Mouse (Mus musculus) limb, embryonic 14.5 days (tissue): ENCODE measurements around the gene Urb1. TPM values are rescaled to one million over a fixed set of nuclear protein-coding genes. Genes with fewer than 3 reads are reported as not detected.

Experiments
- ATAC-seq: fragments of 200-750 bp; cut with Nextera tagmentation; 2 replicates; pipeline ENCODE4 v1.8.0; 2017; ENCODE audit warnings: low read depth, moderate number of reproducible peaks, moderate TSS enrichment; ENCODE audit not compliant: low FRiP score
- DNase-seq: peaks from one replicate; pipeline ENCODE4 v3.0.0-alpha.2; 2015; ENCODE audit warnings: low spot score
- H3K27ac ChIP-seq: fragments of 300-500 bp; sonication (generic); replicated peaks from 2 replicates; pipeline ENCODE4 v1.5.1; 2014; ENCODE audit warnings: low read depth, mild to moderate bottlenecking, low read length, moderate library complexity, mixed read lengths
- H3K27me3 ChIP-seq: fragments of 300-500 bp; sonication (generic); 2 replicates; pipeline ENCODE4 v1.6.1; 2014; ENCODE audit warnings: low read length, mixed read lengths; ENCODE audit not compliant: control insufficient read depth, insufficient read depth
- H3K36me3 ChIP-seq: fragments of 300-500 bp; sonication (generic); 2 replicates; pipeline ENCODE4 v1.6.1; 2014; ENCODE audit warnings: mild to moderate bottlenecking, low read length, moderate library complexity, mixed read lengths; ENCODE audit not compliant: control insufficient read depth, insufficient read depth
- H3K4me1 ChIP-seq: fragments of 300-500 bp; sonication (generic); 2 replicates; pipeline ENCODE4 v1.6.1; 2014; ENCODE audit warnings: antibody characterized with exemption, low read length, mixed read lengths; ENCODE audit not compliant: control insufficient read depth, insufficient read depth
- H3K4me2 ChIP-seq: fragments of 300-500 bp; sonication (generic); replicated peaks from 2 replicates; pipeline ENCODE4 v1.6.1; 2014; ENCODE audit warnings: low read depth, mild to moderate bottlenecking, low read length, moderate library complexity; ENCODE audit not compliant: severe bottlenecking
- H3K4me3 ChIP-seq: fragments of 300-500 bp; sonication (generic); replicated peaks from 2 replicates; pipeline ENCODE4 v1.5.1; 2014; ENCODE audit warnings: low read length
- H3K9ac ChIP-seq: fragments of 300-500 bp; sonication (generic); 2 replicates; pipeline ENCODE4 v1.6.1; 2014; ENCODE audit warnings: mild to moderate bottlenecking, low read depth, low read length, moderate library complexity; ENCODE audit not compliant: severe bottlenecking
- H3K9me3 ChIP-seq: fragments of 300-500 bp; sonication (generic); 2 replicates; pipeline ENCODE4 v1.6.1; 2016; ENCODE audit warnings: low read length; ENCODE audit not compliant: control insufficient read depth
- POLR2A ChIP-seq: fragments of 200-500 bp; IDR thresholded peaks from 2 replicates; pipeline ENCODE4 v1.8.0; 2012; ENCODE audit warnings: inconsistent platforms, mild to moderate bottlenecking, moderate library complexity, borderline replicate concordance; ENCODE audit not compliant: insufficient read depth, insufficient read length; ENCODE audit errors: extremely low read depth
- WGBS: fragments of 180-500 bp; shearing (Covaris S2); extraction: QIAGEN DNeasy Blood & Tissue Kit; methylation state at CpG from one replicate; pipeline ENCODE4 v1.1.7; 2014; 5-methylcytosine and 5-hydroxymethylcytosine counted together
- polyA plus RNA-seq, 2 experiments: library from polyadenylated mRNA; depleted of rRNA in 1 of 2; stranded (reverse) in 1 of 2; unstranded in 1 of 2; fragments of >200 nt; fragmentation: Nextera tagmentation in 1 of 2; extraction: Ambion mirVana in 1 of 2; gene quantifications; 2 replicates each; pipeline versions ENCODE4 v1.2.1 to v1.2.3; 2012 to 2014

Urb1 gene
- polyA plus RNA-seq, 2 experiments = 8.6 to 10.6 TPM

DNA sequence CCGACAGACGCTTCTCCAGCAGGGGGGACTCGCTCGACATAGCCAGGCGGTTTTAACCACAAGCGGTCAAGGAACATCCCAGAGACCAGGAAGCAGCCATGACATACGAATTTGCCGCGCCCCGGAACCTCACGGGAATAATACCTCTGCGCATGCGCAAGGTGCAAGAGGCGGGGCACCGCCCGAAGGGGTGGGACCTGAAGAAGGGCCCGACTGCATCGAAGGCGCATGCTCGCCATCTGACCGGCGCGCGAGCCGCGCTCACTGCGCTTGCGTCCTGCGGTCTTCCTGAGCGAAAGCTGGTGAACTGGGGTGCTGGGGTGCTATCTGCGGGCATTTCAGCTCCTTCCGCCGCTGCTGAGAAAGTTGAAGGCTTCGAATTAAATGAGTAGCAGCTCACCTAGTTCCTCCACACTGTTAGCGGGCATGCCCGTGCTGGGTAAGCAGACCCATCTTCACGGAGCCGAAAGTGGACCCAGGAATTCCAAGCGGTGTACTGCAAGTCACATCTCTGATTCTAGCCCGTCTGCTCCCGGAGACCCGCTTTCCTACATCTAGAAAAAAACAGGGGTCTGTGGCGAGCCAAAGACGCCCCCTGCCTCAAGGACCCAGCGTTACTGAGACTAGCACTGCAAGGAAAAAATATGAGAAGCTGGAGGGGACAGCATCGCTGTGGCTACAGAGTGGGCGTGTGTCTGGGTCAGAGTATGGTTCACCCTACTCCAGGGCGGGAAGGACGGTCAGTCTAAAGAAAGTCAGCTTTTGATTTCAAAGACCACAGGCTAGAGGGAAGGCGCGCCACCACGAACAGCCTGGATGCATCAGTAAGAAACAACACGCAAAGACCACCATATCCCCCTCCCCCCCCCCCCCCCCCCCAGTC, 82.7 kb downstream of the Urb1 start, which contains the start of gene Mis18a:
Gene Mis18a, minus strand, starts transcription at position 172 of the 883 bp plus-strand sequence.
- Histone ChIP-seq H3K9ac (peak within 1 kb of the TSS; percentile 82), H3K27me3 (no peaks in the 10 kb centered on the region), H3K36me3 (peaks cover 8% of the 10 kb centered on the region), H3K4me2 (peak within 1 kb of the TSS; percentile 96), H3K4me3 (peak within 1 kb of the TSS; percentile 75), H3K9me3 (0 out of 2 replicates have a peak, but pooled peaks cover 2% of the 10 kb centered on the region), H3K4me1 (peaks cover 4% of the 10 kb centered on the region; the same call in 1 of the 2 replicates), H3K27ac (peak within 1 kb of the TSS; percentile 65)
- WGBS = 3% methylated on average over 53 of the region's 53 CpGs
- DNase-seq = peak; percentile 95
- ATAC-seq = peak; percentile 96
- TF ChIP-seq POLR2A = peak; percentile 93; the same call in 1 of the 2 replicates

DNA sequence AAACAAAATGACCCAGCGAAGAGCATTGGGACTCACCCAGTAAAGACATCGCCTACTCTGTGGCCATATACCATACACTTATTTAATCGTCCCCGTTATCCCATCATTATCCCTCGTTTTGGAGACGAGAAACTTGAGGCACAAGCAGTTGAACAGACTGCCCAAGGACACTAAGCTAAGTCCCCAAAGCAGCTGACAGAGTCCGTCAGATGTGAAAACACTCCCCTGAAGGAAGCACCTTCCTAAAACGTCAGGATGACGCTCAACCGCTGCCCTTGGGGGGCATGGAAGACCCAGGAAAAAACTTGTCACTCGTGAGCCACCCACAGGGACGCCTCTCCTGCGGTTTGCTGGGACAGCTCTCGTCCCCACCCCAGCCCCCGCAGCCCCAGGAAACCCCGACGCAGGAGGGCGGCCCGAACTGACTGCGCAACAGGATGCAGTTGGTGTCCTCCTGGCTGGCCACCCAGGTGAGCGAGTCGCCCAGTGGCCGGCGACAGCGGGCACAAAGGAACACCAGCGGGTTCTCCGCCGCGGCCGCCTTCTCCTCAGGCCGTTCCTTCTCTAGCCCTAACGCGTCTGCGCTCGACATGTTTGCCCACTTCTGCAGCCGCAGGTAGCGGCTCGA, 83.5 kb downstream of the Urb1 start:
- Histone ChIP-seq H3K9ac (peak overlapping the region; percentile 82), H3K27ac (no peak overlapping the region), H3K36me3 (peaks cover 11% of the 10 kb centered on the region), H3K4me2 (peak overlapping the region; percentile 96), H3K4me3 (peak overlapping the region; percentile 75), H3K9me3 (no peaks in the 10 kb centered on the region), H3K27me3 (no peaks in the 10 kb centered on the region), H3K4me1 (peaks cover 4% of the 10 kb centered on the region; the same call in 1 of the 2 replicates)
- ATAC-seq (no peak), DNase-seq (no peak)
- no peak for TF ChIP-seq POLR2A
- 7% methylated on average over 32 of the region's 38 CpGs for WGBS

DNA sequence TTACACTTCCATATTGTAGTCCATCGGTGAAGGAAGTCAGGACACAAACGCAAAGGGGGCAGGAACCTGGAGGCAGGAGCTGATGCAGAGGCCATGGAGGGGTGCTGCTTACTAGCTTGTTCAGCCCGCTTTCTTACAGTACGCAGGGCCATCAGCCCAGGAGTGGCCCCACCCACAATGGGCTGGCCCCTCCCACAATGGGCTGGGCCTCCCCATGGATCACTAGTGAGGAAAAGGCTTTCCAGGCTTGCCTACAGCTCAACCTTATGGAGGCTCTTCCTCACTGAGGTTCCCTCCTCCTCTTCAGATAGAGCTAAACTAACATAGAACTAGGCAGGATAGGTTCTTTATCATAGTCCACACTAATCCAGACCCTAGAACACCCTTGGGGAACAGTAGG, 86.2 kb downstream of the Urb1 start:
- Histone ChIP-seq H3K36me3 (peaks cover 30% of the 10 kb centered on the region), H3K9ac (no peak overlapping the region), H3K27me3 (no peaks in the 10 kb centered on the region), H3K4me3 (no peak overlapping the region), H3K4me1 (peaks cover 4% of the 10 kb centered on the region; the same call in 1 of the 2 replicates), H3K9me3 (no peaks in the 10 kb centered on the region), H3K4me2 (no peak overlapping the region), H3K27ac (no peak overlapping the region)
- no peak for DNase-seq
- no peak for TF ChIP-seq POLR2A
- WGBS = 90% methylated on average over 4 of the region's 4 CpGs
- no peak for ATAC-seq

DNA sequence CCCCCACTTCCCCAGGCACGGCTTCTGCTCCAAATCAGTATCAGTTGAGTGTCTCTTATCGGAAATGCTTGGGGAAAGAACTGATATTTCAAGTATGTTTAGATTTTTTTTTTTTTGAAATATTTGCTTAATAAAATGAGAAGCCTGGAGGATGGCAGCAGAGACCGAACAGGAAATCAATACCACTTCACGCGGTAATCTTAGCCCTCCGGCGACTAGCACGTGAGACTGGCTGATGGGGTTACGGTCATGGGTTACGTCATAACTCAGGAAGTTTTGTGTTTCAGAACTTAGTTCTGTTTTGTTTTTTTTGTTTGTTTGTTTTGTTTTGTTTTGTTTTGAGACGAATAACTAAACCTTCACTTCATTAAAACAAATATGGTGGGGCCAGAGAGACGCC, 99.9 kb downstream of the Urb1 start:
- ATAC-seq = no peak
- H3K4me1 ChIP-seq = peaks cover 4% of the 10 kb centered on the region; the same call in 1 of the 2 replicates
- H3K4me3 ChIP-seq = no peak overlapping the region
- no peak overlapping the region for H3K9ac ChIP-seq
- H3K27ac ChIP-seq = no peak overlapping the region
- TF ChIP-seq POLR2A = no peak
- H3K36me3 ChIP-seq = no peaks in the 10 kb centered on the region
- no peak for DNase-seq
- H3K4me2 ChIP-seq = no peak overlapping the region
- 70% methylated on average over 12 of the region's 12 CpGs for WGBS
- H3K27me3 ChIP-seq = no peaks in the 10 kb centered on the region
- H3K9me3 ChIP-seq = no peaks in the 10 kb centered on the region

DNA sequence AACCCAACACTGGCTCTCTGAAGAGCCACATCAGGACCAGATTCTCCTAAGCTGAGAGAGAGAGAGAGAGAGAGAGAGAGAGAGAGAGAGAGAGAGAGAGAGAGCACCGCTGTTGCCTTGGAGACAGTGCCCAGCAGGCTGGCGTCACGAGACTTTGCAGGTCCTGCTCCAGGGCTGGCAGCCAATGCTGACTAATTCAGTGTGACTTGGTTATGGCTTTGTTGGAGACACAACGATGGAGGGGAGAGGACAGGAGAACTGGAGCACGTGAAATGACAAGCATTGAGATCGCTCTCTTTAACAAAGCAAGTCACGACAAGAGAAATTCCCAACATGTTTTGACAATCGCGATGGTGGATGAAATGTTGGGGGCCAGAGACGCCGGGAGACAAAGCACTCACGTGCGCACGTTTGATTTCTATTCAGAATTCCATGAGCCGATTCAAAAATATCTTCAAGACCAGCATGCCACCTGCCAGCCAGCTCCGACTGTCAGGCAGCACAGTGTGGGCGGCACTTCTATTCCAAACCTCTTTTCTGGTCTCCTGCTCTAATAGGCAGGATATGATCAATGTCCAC, 100.4 kb downstream of the Urb1 start:
- H3K27ac ChIP-seq = no peak overlapping the region
- H3K4me1 ChIP-seq = peaks cover 4% of the 10 kb centered on the region; the same call in 1 of the 2 replicates
- H3K27me3 ChIP-seq = no peaks in the 10 kb centered on the region
- no peaks in the 10 kb centered on the region for H3K36me3 ChIP-seq
- WGBS = 46% methylated on average over 17 of the region's 17 CpGs
- no peak overlapping the region for H3K4me3 ChIP-seq
- H3K9me3 ChIP-seq = no peaks in the 10 kb centered on the region
- H3K9ac ChIP-seq = no peak overlapping the region
- DNase-seq (peak; percentile 29), ATAC-seq (no peak)
- H3K4me2 ChIP-seq = no peak overlapping the region
- no peak for TF ChIP-seq POLR2A
